Mouse (Mus musculus) MEL (cell line): ENCODE results near the gene Kiss1r. TPM values are rescaled to one million over a fixed set of nuclear protein-coding genes. Genes with fewer than 3 reads are reported as not detected.

Source experiments
- DNase-seq: peaks from one replicate; pipeline ENCODE4 v3.0.0; 2011; ENCODE audit warnings: low read depth, low spot score
- H3K27ac ChIP-seq: 2 replicates; pipeline ENCODE4 v1.5.1; 2012; ENCODE audit warnings: low read depth, mild to moderate bottlenecking, control low read depth, low read length, moderate library complexity; ENCODE audit not compliant: control insufficient read depth
- H3K27me3 ChIP-seq, 2 experiments: fragments of 150-350 bp in 1 of 2; sonication (generic) in 1 of 2; 2 replicates each; pipeline ENCODE4 v1.6.1; 2012; ENCODE audit warnings: low read length in 2 of 2, mild to moderate bottlenecking in 2 of 2, improper control_type of control experiment in 1 of 2, moderate library complexity in 1 of 2; ENCODE audit not compliant: insufficient read depth in 2 of 2, control insufficient read depth in 1 of 2
- H3K36me3 ChIP-seq, 2 experiments: 2 replicates each; pipeline ENCODE4 v1.6.1; 2012 to 2014; ENCODE audit warnings: low read length in 2 of 2, improper control_type of control experiment in 1 of 2, inconsistent platforms in 1 of 2, mild to moderate bottlenecking in 1 of 2; ENCODE audit not compliant: insufficient read depth in 2 of 2, control insufficient read depth in 1 of 2
- H3K4me1 ChIP-seq, 2 experiments: fragments of 150-350 bp in 1 of 2; sonication (generic) in 1 of 2; 2 replicates each; pipeline ENCODE4 v1.6.1; 2012; ENCODE audit warnings: low read length in 2 of 2, improper control_type of control experiment in 1 of 2, mild to moderate bottlenecking in 1 of 2; ENCODE audit not compliant: insufficient read depth in 2 of 2, control insufficient read depth in 1 of 2
- H3K4me3 ChIP-seq, 2 experiments: fragments of 150-350 bp in 1 of 2; sonication (generic) in 1 of 2; 2 replicates each; pipeline ENCODE4 v1.5.1; 2012; ENCODE audit warnings: low read depth in 2 of 2, low read length in 2 of 2, mild to moderate bottlenecking in 2 of 2, moderate library complexity in 2 of 2, control low read depth in 1 of 2, improper control_type of control experiment in 1 of 2; ENCODE audit not compliant: control insufficient read depth in 1 of 2, insufficient read depth in 1 of 2
- H3K79me2 ChIP-seq: 2 replicates; pipeline ENCODE4 v1.6.1; 2012; ENCODE audit warnings: mild to moderate bottlenecking, low read length, moderate library complexity; ENCODE audit not compliant: control insufficient read depth, poor library complexity, insufficient read depth
- H3K9ac ChIP-seq: 2 replicates; pipeline ENCODE4 v1.6.1; 2012; ENCODE audit warnings: low read depth, mild to moderate bottlenecking, control low read depth, low read length, moderate library complexity; ENCODE audit not compliant: control insufficient read depth, poor library complexity, severe bottlenecking
- H3K9me3 ChIP-seq: fragments of 150-350 bp; sonication (generic); replicated peaks from 2 replicates; pipeline ENCODE4 v1.6.1; 2012; ENCODE audit warnings: mild to moderate bottlenecking, low read length, improper control_type of control experiment, moderate library complexity; ENCODE audit not compliant: insufficient read depth
- CHD1 ChIP-seq: IDR thresholded peaks from 2 replicates; pipeline ENCODE4 v1.6.1; 2012; ENCODE audit warnings: low read depth, mild to moderate bottlenecking, inconsistent platforms, low read length, improper control_type of control experiment
- CHD2 ChIP-seq: IDR thresholded peaks from 2 replicates; pipeline ENCODE4 v1.6.1; 2011; ENCODE audit warnings: low read length, improper control_type of control experiment
- ETS1 ChIP-seq: IDR thresholded peaks from 2 replicates; pipeline ENCODE4 v1.6.1; 2012; ENCODE audit warnings: low read depth, mild to moderate bottlenecking, inconsistent platforms, low read length, improper control_type of control experiment, moderate library complexity
- GATA1 ChIP-seq: IDR thresholded peaks from 2 replicates; pipeline ENCODE4 v1.6.1; 2011; ENCODE audit warnings: low read depth, low read length, improper control_type of control experiment
- MAZ ChIP-seq: IDR thresholded peaks from 2 replicates; pipeline ENCODE4 v1.6.1; 2012; ENCODE audit warnings: low read depth, mild to moderate bottlenecking, inconsistent platforms, low read length, improper control_type of control experiment
- MEF2A ChIP-seq: IDR thresholded peaks from 2 replicates; pipeline ENCODE4 v1.6.1; 2014; ENCODE audit warnings: low read depth, mild to moderate bottlenecking, inconsistent platforms, low read length, improper control_type of control experiment; ENCODE audit not compliant: poor library complexity, insufficient replicate concordance, severe bottlenecking; ENCODE audit errors: extremely low read depth
- MXI1 ChIP-seq: IDR thresholded peaks from 2 replicates; pipeline ENCODE4 v1.6.1; 2011; ENCODE audit warnings: mild to moderate bottlenecking, low read depth, low read length, improper control_type of control experiment
- MYC ChIP-seq: IDR thresholded peaks from 2 replicates; pipeline ENCODE4 v1.6.1; 2011; ENCODE audit warnings: low read depth, mild to moderate bottlenecking, low read length, improper control_type of control experiment, moderate library complexity
- POLR2A ChIP-seq, 2 experiments: IDR thresholded peaks; 2 replicates each; pipeline ENCODE4 v1.6.1; 2011 to 2012; ENCODE audit warnings: low read length in 2 of 2, mild to moderate bottlenecking in 2 of 2, control low read depth in 1 of 2, improper control_type of control experiment in 1 of 2, low read depth in 1 of 2, moderate library complexity in 1 of 2; ENCODE audit not compliant: control insufficient read depth in 1 of 2, insufficient read depth in 1 of 2, poor library complexity in 1 of 2
- RAD21 ChIP-seq: IDR thresholded peaks from 2 replicates; pipeline ENCODE4 v1.6.1; 2011; ENCODE audit warnings: mild to moderate bottlenecking, low read depth, low read length, improper control_type of control experiment
- RCOR1 ChIP-seq: IDR thresholded peaks from 2 replicates; pipeline ENCODE4 v1.6.1; 2012; ENCODE audit warnings: low read depth, mild to moderate bottlenecking, inconsistent platforms, low read length, improper control_type of control experiment
- SIN3A ChIP-seq: IDR thresholded peaks from 2 replicates; pipeline ENCODE4 v1.6.1; 2012; ENCODE audit warnings: low read length, improper control_type of control experiment, inconsistent platforms
- SMC3 ChIP-seq: IDR thresholded peaks from 2 replicates; pipeline ENCODE4 v1.6.1; 2011; ENCODE audit warnings: low read depth, low read length, improper control_type of control experiment
- TBP ChIP-seq: IDR thresholded peaks from 2 replicates; pipeline ENCODE4 v1.8.0; 2011; ENCODE audit warnings: low read depth, low read length, improper control_type of control experiment
- UBTF ChIP-seq: IDR thresholded peaks from 2 replicates; pipeline ENCODE4 v1.6.1; 2012; ENCODE audit warnings: low read depth, mild to moderate bottlenecking, inconsistent platforms, low read length, improper control_type of control experiment, moderate library complexity, borderline replicate concordance; ENCODE audit not compliant: insufficient read depth
- USF1 ChIP-seq: IDR thresholded peaks from 2 replicates; pipeline ENCODE4 v1.6.1; 2014; ENCODE audit warnings: low read depth, mild to moderate bottlenecking, inconsistent platforms, low read length, improper control_type of control experiment, moderate library complexity
- USF2 ChIP-seq, 2 experiments: IDR thresholded peaks; 2 replicates each; pipeline ENCODE4 v1.6.1; 2011 to 2012; ENCODE audit warnings: improper control_type of control experiment in 2 of 2, low read length in 2 of 2, borderline replicate concordance in 1 of 2, inconsistent platforms in 1 of 2, low read depth in 1 of 2, mild to moderate bottlenecking in 1 of 2; ENCODE audit not compliant: insufficient read depth in 1 of 2
- ZC3H11A ChIP-seq: IDR thresholded peaks from 2 replicates; pipeline ENCODE4 v1.6.1; 2012; ENCODE audit warnings: low read depth, mild to moderate bottlenecking, inconsistent platforms, low read length, improper control_type of control experiment
- ZKSCAN1 ChIP-seq: IDR thresholded peaks from 2 replicates; pipeline ENCODE4 v1.6.1; 2012; ENCODE audit warnings: low read depth, mild to moderate bottlenecking, inconsistent platforms, low read length, improper control_type of control experiment, moderate library complexity
- ZNF384 ChIP-seq: IDR thresholded peaks from 2 replicates; pipeline ENCODE4 v1.6.1; 2012; ENCODE audit warnings: low read depth, mild to moderate bottlenecking, inconsistent platforms, low read length, improper control_type of control experiment
- polyA plus RNA-seq, 2 experiments: library from polyadenylated mRNA; stranded (reverse) in 1 of 2; unstranded in 1 of 2; fragments of >175 nt in 1 of 2; fragments of >200 nt in 1 of 2; gene quantifications; 2 replicates each; pipeline versions ENCODE4 v1.2.1 to v1.2.4; 2012; ENCODE audit warnings: low replicate concordance in 2 of 2, low read depth in 1 of 2; ENCODE audit not compliant: insufficient read length in 2 of 2, insufficient read depth in 1 of 2, missing spikeins in 1 of 2
- total RNA-seq: library from RNA; depleted of rRNA; stranded (reverse); fragments of 300-350 nt; gene quantifications from 2 replicates; pipeline ENCODE4 v1.2.3, GENCODE M21; 2012

Gene Kiss1r
- total and polyA plus RNA-seq, 3 experiments, result 9.1 to 23.5 TPM; not detected in 1

- Histone ChIP-seq H3K36me3 (no peaks in the 10 kb centered on the region; a peak in 1 of 4 replicates), H3K9me3 (no peaks in the 10 kb centered on the region), H3K4me1 (peaks cover 0 to 6% of the 10 kb centered on the region in 2 experiments; a peak in 1 of 4 replicates), H3K27me3 (no peaks in the 10 kb centered on the region), H3K79me2 (peaks cover 9% of the 10 kb centered on the region), H3K4me3 (no peak overlapping the region), H3K27ac (no peak overlapping the region), H3K9ac (no peak overlapping the region)
- no peak for TF ChIP-seq GATA1
- no peak for TF ChIP-seq USF2 (IDR thresholded peaks at IDR 0.05; ENCODE audit: borderline replicate concordance in 1 of 2, insufficient read depth in 1 of 2, low read depth in 1 of 2, low read length in 2 of 2)
- no peak for DNase-seq
These were observed 13.4 kb downstream of the Kiss1r start for GRCm38 (mm10) chr10:79929967-79930825.

GRCm38 (mm10) chr10:79930826-79931186 lies 14.0 kb downstream of the Kiss1r start:
- Histone ChIP-seq H3K27ac (no peak overlapping the region), H3K9me3 (no peaks in the 10 kb centered on the region), H3K9ac (no peak overlapping the region), H3K4me3 (no peak overlapping the region), H3K27me3 (no peaks in the 10 kb centered on the region), H3K36me3 (no peaks in the 10 kb centered on the region), H3K4me1 (0 out of 4 replicates have a peak, but pooled peaks cover 0 to 2% of the 10 kb centered on the region in 2 experiments), H3K79me2 (peaks cover 9% of the 10 kb centered on the region)
- TF ChIP-seq MXI1 (no peak), RCOR1 (no peak), GATA1 (no peak)
- DNase-seq, result no peak

- H3K36me3 ChIP-seq, result no peaks in the 10 kb centered on the region
- no peak overlapping the region for H3K9ac ChIP-seq
- no peaks in the 10 kb centered on the region for H3K27me3 ChIP-seq
- no peaks in the 10 kb centered on the region for H3K4me1 ChIP-seq
- H3K27ac ChIP-seq, result no peak overlapping the region
- DNase-seq, result no peak
- H3K9me3 ChIP-seq, result no peaks in the 10 kb centered on the region
- H3K4me3 ChIP-seq, result no peak overlapping the region
- no peak for TF ChIP-seq MAZ
- TF ChIP-seq CHD1, result no peak
- no peak for TF ChIP-seq MEF2A
- no peak for TF ChIP-seq SIN3A
- no peak for TF ChIP-seq ZC3H11A
- no peak for TF ChIP-seq UBTF
- TF ChIP-seq USF2 (IDR thresholded peaks at IDR 0.05; ENCODE audit: borderline replicate concordance in 1 of 2, insufficient read depth in 1 of 2, low read depth in 1 of 2, low read length in 2 of 2), result no peak
- TF ChIP-seq ZNF384, result no peak
- no peak for TF ChIP-seq CHD2
- no peak for TF ChIP-seq SMC3
- TF ChIP-seq ZKSCAN1, result no peak
- no peak for TF ChIP-seq TBP
- no peak for TF ChIP-seq POLR2A (IDR thresholded peaks at IDR 0.05; ENCODE audit: control insufficient read depth in 1 of 2, insufficient read depth in 1 of 2, low read depth in 1 of 2, low read length in 2 of 2, poor library complexity in 1 of 2)
- no peak for TF ChIP-seq USF1
- no peak for TF ChIP-seq RAD21
- TF ChIP-seq RCOR1, result no peak
- TF ChIP-seq MYC, result no peak
- TF ChIP-seq ETS1, result no peak
- peaks cover 9% of the 10 kb centered on the region for H3K79me2 ChIP-seq
These were observed 15.0 kb downstream of the Kiss1r start for GRCm38 (mm10) chr10:79931797-79932196.
